Mouse (Mus musculus) ovary, postnatal 36 days (tissue): ENCODE measurements around the gene Gcdh.
A peak's percentile ranks its signal among the peaks of the same experiment; 100 is the strongest.

Experiments
- DNase-seq: peaks from one replicate; pipeline ENCODE4 v3.0.0; 2022; ENCODE audit warnings: low spot score, mixed read lengths

Gene Gcdh

GRCm38 (mm10) chr8:84872309-84872965, 21.3 kb downstream of the Gcdh start:
- DNase-seq: peak; percentile 44

- peak; percentile 78 for DNase-seq
Measured at GRCm38 (mm10) chr8:84871376-84872308, 22.1 kb downstream of the Gcdh start, which contains the start of gene Syce2. Gene Syce2, plus strand, starts transcription at chr8:84872111.

- peak; percentile 89 for DNase-seq
Measured at GRCm38 (mm10) chr8:84856864-84857441, 36.8 kb downstream of the Gcdh start, which contains the start of gene Farsa. Gene Farsa, plus strand, starts transcription at chr8:84856989.

GRCm38 (mm10) chr8:84856434-84856833, 37.3 kb downstream of the Gcdh start:
- DNase-seq: no peak

- DNase-seq: no peak
Measured at GRCm38 (mm10) chr8:84847684-84848435, 45.9 kb downstream of the Gcdh start.

GRCm38 (mm10) chr8:84846722-84847572, 46.8 kb downstream of the Gcdh start, which contains the start of gene Calr:
Gene Calr, minus strand, starts transcription at chr8:84846934.
- DNase-seq: peak; percentile 99

- no peak for DNase-seq
Measured at GRCm38 (mm10) chr8:84846094-84846721, 47.5 kb downstream of the Gcdh start.

- peak; percentile 47 for DNase-seq
Measured at GRCm38 (mm10) chr8:84845355-84846093, 48.2 kb downstream of the Gcdh start.

- no peak for DNase-seq
Measured at GRCm38 (mm10) chr8:84844397-84845070, 49.2 kb downstream of the Gcdh start.

- DNase-seq: no peak
Measured at GRCm38 (mm10) chr8:84841514-84841913, 52.2 kb downstream of the Gcdh start.

GRCm38 (mm10) chr8:84840248-84840999, 53.3 kb downstream of the Gcdh start, which contains the start of gene Rad23a:
Gene Rad23a, minus strand, starts transcription at chr8:84840665.
- peak; percentile 88 for DNase-seq

- DNase-seq: no peak
Measured at GRCm38 (mm10) chr8:84839875-84840247, 53.9 kb downstream of the Gcdh start.

GRCm38 (mm10) chr8:84839411-84839810, 54.3 kb downstream of the Gcdh start:
- DNase-seq: no peak

- no peak for DNase-seq
Measured at GRCm38 (mm10) chr8:84838513-84838912, 55.2 kb downstream of the Gcdh start.

- DNase-seq: no peak
Measured at GRCm38 (mm10) chr8:84837912-84838470, 55.7 kb downstream of the Gcdh start.

GRCm38 (mm10) chr8:84837149-84837911, 56.4 kb downstream of the Gcdh start:
- DNase-seq: no peak
